Mouse (Mus musculus) kidney, adult 2 months (tissue): Measurements from ENCODE around the gene Ctse.

Source experiments
- CTCF ChIP-seq: fragments of 200-500 bp; conservative IDR thresholded peaks from 2 replicates; pipeline ENCODE4 v1.5.1; 2011; ENCODE audit warnings: low read depth, mild to moderate bottlenecking, control low read depth, low read length, moderate library complexity, mixed read lengths; ENCODE audit not compliant: insufficient read depth, insufficient read length
- POLR2A ChIP-seq: fragments of 200-500 bp; IDR thresholded peaks from one replicate; pipeline ENCODE4 v1.6.1; 2011; ENCODE audit warnings: low read depth, low read length, control low read depth

DNA sequence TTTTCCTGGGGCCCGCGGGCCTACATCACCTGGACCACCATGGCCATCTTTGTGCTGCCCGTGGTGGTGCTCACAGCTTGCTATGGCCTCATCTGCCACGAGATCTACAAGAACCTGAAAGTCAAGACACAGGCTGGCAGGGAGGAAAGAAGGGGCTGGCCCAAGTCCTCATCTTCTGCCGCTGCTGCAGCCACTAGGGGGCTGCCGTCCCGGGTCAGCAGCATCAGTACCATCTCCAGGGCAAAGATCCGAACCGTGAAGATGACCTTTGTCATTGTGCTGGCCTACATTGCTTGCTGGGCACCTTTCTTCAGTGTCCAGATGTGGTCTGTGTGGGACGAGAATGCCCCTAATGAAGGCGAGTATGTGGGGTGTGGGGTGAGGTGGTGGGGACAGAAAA, 37.8 kb upstream of the Ctse start:
- TF ChIP-seq CTCF (0 out of 2 replicates have a peak, but pooled peaks have one; percentile 15), POLR2A (no peak)
